Mouse (Mus musculus) urinary bladder, postnatal 4 days (tissue): ENCODE measurements around the gene Susd4.
A peak's percentile ranks its signal among the peaks of the same experiment; 100 is the strongest.

ENCODE experiments used
- DNase-seq, 2 experiments: peaks; one replicate each; pipeline ENCODE4 v3.0.0; 2021 to 2022; ENCODE audit warnings: low spot score in 2 of 2

The Susd4 gene

DNA sequence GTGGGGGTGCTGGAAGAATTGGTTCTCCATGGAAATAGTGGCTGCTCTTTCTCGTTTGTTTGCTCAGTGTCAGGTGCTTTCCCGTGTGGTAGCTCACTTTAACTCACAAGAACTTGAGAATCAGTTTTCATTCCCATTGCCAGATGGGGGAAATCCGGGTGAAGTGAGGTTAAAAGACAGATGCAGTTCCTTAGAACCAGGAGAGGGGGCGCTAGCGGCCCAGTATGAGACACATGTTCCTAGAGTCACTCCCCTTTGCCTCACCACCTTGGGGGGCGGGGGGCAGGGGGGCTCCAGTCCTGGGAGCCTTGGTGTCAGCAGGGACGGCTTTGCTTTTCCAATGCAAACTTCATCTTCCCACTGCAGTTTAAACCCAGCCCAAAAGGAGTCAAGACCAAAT lies 23.4 kb downstream of the Susd4 start:
- DNase-seq, result no peak

DNA sequence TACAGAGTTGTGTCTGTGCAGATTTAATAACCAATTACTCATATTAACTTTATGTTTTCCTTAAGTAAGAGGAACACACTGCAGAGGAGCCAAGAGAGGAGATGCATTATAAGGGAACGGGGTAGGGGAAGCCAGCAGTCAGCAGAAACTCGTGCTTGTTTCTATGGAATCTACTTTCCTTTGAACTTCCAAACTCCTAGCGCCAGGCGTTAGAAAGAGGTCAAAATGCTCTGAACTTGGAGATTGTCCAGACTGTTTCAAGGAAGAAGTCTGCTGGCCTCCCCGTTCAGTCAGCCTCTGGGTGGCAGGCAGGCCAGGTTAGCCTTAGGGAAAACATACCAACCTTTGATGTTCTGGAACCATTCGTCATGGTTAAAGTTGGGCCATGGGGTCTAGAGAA lies 25.2 kb downstream of the Susd4 start:
- no peak for DNase-seq

DNA sequence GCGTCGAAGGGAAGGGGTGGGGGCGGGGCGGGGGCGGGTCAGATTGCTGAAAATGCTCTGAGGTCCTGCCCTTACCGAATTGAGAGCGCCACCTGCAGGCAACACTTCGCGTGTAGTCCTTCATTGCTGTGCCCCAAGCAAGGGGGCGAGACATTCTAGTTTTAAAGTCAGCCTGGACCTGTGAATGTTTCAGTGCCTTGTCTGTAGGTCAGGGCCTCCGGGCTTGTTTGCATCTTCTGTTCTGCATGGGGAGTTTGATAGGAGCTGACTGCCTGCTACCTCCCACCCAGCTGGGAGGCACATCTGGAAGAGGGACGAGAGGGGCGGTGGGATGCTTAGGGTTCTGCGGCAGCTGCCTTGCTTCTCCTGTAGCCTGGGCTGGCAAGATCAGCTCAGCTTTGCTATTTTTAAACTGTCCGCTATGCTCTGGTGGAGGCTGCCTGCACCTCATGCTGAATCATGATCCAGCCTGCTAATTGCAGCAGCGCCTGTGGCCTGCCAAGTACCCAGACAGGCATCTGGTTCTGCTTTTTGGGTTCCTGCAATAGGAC lies 28.9 kb downstream of the Susd4 start:
- peak; percentile 29 to 70 for DNase-seq

DNA sequence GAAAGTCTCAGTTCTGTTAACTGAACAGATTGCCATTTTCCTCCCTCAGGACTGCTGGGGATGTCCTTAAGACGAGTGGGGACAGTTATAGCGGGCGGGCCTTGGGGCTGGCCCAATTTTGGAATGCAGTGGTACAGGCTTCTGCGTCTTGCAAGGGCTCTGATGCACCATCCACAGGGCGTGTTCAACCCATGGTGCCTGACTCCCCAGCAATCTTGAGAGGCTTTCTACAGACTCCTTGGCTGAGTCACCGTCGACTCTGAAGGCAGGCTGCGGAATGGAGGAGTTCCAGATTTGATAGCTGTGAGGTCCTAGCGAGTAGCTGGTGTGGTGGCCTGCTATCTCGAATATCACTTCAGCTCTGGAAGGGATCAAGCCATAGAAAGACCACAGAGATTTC lies 30.6 kb downstream of the Susd4 start:
- DNase-seq, result no peak

DNA sequence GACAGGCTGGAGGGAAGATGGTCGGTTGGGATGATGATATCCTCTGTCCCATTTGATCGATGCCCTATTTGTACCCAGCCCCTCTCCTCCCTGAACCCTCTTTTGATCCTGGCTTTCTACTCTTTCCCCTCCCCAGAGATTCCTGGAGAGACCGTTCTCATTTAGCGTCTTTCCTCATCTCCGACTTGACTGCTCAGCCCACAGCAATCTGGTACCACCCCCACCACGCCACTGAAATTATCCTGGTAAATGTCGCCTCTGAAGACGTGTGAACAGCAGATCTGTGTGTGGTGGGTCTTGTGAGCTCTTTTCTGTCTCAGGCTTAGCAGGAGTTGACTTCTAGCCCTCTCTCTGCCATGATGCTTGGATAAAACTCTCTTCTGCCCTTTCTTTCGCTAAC lies 31.0 kb downstream of the Susd4 start:
- no peak for DNase-seq

DNA sequence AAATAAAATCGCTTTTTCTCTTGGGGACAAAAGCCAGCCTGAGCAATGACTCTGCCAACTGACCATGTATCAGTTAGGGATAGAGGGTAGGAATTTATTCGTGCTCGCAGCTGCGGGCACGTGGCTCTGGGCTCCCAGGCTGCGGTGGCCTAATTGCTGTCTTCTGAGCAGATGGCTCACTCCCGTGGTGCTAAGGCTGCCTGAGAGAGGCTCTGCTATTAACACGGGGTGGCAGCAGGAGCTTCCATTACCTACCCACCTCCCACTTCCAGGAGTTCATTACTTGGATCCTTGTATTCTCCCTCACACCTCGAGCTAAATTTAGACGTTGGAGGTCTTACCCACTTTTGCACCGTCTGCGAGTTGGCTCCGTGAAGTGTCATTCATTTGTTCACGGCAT lies 33.4 kb downstream of the Susd4 start:
- DNase-seq, result no peak

DNA sequence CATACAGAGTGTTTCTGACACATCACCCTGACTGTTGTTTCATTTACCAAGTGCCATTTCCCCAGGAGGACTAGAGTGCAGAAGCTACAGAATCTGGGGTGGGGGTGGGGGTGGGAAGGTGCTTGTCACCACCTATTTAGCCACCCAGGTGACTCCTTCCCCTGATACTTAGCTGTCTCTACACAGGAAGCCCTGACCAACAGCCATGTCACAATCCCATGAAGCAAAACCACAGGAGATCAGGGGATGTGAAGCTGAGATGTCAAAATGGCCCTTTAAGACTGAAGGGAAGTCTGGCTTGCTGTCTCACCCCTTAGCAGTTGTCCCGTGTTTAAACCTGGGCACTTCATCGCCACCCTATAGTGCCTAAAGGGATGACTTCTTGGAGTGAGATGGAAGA lies 37.9 kb downstream of the Susd4 start:
- DNase-seq, result no peak

DNA sequence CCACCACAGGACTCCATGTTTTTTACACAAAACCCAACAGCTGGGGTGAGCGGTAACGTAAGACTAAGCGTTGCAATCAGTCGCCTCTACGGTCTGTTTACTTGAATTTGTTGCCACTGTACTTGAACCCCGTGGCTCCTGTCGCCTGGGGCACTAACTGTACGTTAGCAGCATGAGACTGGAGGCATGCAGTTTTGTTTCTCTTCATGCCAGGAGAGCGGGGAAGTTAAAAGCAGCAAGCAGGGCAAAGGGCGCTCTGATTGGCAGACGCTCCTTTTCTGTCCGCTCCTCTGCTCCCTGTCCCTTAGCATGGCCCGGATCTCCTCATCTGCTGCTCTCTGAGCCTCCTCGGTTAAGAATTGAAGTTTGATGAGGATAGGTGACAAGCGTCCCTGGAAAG lies 39.2 kb downstream of the Susd4 start:
- no peak for DNase-seq

DNA sequence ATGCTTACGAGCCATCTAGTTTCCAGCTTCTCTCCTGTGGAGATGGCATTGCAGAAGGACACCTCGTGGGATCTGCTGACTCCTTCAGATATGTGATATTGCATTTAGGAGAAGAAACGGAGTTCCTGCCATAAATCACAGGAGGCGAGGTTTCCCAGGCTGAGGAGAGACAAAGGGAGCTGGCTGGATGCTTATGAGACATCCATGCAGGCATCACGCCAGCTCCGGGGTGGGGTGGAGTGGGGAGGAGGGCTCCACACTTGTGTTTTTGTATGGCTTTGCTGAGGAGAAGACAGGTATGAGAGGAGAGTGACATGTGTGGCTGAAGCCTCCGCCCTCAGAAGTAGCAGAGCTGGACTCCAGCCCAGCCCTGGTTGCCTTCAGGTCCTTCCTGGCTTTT lies 50.3 kb downstream of the Susd4 start:
- DNase-seq, result no peak

DNA sequence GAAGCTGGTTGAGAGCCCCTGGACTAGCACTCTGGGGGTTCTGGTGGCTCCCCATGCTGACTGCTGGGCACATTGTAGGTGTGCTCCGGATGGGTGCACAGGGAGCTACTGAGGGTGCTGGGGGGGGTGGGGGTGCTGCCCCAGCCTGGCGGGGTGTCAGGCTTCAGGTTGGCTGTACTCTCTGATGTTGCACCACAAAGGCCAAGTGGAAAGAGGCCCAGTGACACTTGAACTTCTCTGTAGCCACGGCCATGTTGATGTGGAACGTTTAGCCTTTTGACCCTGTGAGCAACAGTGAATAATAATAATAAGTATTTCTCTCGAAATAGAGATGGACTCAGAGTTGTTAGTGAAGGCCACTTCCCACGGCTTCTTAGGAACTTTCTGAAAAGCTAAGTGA lies 50.9 kb downstream of the Susd4 start:
- DNase-seq, result no peak

DNA sequence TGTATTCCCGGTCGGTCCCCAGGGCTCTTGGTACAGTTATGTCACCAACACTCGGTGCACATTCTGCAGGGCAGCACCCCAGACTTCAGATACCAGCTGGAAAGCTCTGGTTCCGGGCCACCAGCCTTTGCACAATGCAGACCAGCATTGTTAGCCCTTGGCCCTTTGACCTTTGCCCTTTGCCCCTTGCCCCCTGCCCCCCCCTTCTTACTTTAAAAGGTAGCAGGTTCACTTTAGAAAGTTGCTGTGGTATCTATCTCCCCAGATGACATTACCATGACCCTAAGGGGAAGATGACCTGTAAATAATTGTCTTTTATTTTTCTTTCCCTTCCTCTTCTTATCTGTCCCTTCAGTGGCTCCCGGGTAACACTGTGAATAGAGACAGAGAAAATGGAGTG lies 53.4 kb downstream of the Susd4 start:
- DNase-seq, result no peak

DNA sequence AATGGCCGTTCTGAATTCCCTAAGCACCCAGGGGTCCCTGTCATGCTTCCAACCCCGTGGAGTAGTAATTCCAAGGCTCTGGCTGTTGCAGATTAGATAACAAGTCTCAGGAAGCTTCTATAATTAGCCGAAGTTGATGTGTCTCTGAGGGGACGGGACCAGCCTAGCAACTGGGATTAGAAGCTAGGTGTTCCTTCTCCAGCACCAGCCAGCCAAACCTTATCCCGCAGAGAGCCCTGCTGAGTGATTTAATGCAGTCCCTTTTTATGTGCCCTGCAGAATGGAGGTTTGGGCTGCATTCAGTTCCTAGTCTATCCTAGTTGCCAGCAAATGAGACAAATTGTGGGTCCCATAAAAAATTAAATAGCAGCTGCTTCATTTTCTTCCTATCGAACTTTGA lies 54.0 kb downstream of the Susd4 start:
- DNase-seq, result no peak

DNA sequence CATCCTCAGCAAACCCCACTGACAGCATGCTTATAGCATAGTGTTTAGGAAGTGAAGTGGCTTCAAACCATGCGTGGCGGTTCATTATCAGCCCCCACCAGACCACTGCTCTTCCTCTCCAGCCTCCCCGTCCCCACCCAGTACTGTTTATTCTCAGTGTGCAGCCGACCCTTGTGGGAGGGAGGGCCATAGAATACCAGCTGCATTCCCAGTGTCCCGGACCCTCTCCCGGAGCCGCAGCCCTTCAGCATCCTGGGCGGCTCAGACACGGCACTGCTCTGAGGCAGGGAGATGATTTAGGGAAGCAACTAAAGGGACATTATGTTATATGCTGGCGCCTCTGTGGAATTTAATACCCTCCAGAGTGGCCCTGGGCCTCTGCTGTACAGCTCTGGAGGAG lies 55.3 kb downstream of the Susd4 start:
- DNase-seq, result no peak

DNA sequence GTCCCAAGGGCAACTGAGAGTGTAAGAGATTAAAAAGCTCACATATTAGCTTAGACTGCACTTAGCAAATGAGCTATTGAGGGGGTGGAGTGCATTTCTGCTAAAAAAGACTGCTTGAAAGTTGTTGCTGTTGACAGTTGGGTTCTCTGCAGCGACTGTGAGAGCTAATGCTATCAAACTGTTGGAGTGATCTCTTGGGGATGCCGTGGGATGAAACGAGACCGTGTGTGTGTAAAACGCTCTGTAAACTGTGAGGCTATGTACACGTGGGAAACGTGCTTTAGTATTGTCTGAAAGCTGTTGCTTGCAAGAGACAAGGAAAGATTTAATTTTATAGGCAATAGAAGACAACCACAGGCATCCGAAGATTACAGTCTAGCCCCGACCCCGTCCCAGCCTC lies 59.1 kb downstream of the Susd4 start:
- DNase-seq, result no peak

DNA sequence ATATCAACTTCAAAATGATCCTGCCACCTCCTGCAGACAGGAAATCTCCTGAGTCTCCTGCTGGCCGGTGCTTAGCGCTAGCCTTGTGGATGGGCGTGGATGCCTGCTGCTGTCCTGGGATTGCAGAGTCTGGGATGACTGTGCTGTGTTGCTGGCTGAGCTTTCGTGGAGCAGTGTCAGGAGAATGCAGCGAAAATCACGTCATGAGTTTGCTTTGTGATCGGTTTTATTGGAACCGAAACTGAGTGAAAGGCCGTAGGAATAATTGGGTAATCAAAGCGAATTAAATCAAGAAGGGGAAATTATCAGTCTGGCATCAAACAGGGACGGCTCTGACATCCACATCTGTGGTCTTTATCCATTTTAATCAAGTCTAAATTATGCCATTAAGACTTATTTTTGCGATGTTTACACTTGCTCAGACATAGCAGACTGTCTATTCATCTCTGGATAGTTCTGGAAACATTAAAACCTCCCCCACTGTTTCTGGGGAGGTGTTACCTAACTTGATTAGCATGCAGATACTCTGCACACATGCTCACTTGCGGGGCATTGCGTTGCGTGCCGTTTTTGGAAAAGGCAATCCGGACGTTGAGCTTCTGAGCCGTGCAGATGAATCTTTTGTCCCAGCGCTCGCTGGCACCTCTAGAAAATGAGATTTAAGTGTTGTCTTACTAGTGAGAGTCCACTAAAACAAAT lies 60.2 kb downstream of the Susd4 start:
- no peak for DNase-seq

DNA sequence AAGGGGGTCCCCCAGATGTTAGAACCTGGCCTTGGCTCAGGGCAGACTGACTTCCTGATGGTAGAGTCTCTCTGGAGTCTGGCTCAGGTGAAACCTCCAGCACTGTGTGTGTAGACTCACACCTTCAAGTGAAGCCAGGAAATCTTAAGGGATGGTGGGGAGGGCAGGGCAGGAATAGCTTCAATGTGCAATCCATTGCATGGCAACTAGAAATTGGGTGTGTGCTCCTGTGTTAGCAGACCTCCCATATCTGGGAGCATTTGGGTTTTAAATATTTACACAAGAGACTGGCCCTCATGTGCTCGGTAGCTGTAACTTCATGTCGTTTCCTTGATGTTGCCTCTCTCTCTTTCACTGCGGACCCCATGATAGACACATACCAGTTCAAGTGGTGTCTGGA lies 62.9 kb downstream of the Susd4 start:
- DNase-seq, result no peak

DNA sequence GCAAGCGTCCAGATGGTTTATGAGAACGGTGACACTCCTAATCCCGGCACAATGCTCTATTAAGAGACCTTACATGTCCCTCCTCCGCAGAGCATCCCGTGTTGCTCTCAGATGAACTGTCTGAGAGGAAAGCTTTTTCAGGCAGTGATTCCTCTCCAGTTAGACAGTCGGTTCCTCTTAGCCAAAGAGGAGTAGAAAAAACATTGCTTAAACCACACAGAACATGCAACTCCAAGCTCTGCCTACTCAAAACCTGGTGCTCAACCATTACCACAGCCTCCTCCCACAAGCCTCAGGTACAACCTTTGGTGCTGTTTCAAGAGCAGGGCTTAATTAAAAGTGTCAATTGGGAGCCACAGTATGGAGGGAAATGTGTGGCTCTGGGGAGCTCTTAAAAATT lies 74.4 kb downstream of the Susd4 start:
- DNase-seq, result no peak

DNA sequence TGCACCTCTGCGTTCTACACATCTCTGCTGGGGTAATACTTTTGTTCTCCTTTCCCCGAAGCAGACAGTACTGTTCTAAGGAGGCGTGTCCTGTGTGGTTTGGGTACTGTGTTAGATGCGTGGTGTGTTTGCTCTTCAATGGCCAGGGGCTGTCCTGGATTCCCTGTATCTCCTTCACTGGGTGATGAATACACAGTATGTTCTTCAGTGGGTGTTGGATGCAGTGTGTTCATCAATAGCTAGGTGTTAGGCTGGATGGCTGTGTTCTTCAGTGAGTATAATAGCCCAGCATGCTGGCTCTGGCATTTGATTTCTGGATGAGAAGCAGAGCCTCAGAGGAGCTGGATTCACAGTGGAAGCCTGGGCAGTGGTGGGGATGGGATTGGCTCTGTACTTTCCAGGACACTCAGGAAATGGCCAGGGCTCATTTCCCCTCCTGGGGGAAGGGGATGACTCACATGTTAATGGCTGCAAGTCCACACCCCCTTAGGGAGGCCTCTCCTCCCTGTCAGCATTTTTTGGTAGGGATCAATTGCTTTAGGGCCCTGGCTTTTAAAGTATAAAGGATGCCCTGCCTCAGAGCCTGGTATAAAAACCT lies 75.8 kb downstream of the Susd4 start:
- DNase-seq, result no peak

DNA sequence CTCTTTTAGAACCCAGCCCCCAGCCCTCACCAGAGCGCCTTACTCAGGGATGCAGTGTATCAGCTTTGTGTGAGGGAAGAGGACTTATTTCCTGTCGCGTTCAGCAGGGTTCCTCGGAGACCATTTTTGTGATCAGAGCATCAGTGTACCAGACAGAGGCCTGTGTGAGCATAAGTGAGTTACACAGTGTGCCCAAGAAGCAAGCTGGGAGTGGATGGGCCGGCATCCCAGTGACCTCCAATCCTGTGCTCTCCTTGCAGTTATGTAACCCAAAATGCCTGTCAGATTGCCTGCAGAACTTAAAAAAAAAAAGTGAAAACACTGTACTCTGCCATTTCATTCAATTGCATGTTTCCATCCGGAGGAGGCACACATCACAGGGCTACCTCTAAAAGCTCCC lies 76.4 kb downstream of the Susd4 start:
- DNase-seq, result no peak

DNA sequence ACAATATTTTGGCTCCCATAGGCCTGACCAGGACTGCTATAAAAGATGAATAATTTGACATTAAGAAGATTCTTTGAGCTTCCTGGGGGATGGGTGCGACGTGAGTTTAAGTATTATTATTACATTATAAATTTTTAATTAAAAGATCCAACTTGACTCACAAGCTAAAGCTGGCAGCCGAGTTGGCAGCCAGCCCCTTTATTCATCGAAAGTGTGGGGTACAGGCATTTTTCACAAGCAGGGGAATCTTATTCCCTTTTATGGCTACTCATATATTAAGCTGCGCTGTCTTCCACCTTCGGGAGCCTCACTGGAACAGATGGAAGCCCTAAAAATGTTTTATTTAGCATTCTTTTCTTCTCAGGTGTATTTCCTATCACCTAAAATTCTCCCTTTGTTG lies 76.9 kb downstream of the Susd4 start:
- no peak for DNase-seq

DNA sequence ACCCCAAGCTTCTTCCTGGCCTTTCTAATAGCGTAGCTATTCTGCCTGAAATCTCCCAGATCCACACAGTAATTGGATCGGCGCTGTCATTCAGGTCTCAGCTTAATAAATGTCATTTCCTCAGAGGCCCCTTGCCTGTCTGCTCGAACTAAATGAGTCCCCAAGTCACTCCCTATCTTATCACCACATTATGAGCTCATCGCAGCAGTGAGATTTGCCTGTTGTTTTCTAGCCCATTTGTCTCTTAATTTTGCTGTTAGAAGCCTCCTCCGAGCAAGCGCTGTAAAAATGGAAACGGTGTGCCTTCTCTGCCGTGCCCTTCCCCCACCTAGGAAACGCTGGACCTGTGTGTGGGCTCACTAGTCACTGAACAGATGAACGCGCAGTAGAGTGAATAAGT lies 85.9 kb downstream of the Susd4 start:
- DNase-seq, result no peak

DNA sequence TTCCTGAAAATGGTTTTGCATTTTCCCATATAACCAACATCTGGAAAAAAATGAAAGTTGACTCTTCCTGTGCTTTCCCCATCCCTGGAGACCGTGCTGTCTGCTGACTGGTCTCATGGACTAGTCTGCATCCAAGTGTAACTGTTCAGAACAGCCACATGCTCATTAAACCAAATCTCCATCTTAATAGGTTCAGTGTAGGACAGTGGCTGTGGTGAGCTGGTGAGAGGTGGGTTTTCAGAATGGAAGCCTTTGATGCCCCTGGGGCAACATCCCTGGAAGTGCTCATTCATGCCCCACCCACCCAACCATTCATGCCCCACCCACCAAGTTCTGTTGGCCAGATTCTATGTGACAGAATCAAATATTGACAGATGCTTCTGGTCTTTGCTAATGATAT lies 86.4 kb downstream of the Susd4 start:
- DNase-seq, result no peak

DNA sequence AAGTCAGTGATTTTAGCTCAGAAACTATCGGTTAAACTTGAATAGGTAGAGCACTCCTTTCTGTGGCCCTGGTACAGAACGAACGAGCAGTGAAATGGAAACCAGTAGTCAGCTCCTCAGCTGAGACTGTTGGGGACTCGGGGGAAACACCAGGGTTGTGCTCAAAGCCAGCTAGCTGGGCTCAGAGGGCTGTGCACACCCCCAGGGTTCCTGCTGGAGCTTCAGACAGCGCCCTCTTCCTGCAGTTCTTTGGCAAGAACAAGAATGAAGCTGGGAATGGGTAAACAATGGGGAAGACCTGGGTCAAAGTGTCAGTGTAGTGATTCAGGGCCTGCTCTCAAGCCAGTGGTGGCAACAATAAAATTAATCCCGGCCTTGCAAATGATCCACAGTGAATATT lies 88.5 kb downstream of the Susd4 start:
- DNase-seq, result no peak

DNA sequence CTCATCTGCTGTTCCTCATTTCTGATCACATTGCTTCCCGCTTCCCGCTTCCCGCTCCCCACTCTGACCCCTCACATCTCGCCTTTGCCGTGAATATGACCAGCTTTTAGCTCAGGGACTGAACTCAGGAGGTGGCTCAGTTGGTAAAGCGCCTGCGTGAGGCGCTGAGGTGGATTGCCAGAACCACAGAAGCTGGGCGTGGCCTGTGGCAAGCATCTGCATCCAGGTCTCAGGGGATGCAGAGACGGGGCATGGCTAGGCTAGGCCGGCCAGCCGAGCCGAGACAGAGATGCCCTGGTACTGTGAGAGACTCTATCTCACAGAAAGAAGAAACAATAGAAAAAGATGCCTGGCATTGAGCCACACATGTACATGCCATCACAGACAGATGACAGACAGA lies 93.0 kb downstream of the Susd4 start:
- no peak for DNase-seq
